ENCODE assay signal across 18 mouse cellular contexts in the genomic region with DNA sequence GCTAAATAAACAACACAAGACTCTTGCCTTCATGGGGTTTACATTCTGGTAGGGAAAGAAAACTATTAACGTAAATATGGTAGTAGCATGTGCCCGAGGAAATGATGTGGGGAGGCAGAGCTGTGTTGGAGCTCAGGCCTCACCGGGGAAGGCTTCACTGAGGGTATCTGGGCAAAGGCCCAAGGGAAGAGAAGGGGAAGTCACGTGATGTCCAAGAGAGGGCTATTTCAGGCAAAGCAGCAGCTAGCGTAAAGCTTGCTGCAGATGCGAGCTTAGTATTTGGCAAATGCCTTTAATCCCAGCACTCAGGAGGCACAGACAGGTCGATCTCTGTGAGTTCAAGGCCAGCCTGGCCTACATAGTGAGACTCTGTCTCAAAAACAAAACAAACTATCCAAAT. TPM values are rescaled to one million over a fixed set of nuclear protein-coding genes. Genes with fewer than 3 reads are reported as not detected.
DNase-seq lines count a peak whose midpoint lies in the region; ATAC-seq and TF ChIP-seq lines count a peak whose summit lies in the region.
"Had no signal": no experiment of that assay in that cellular context is flagged by ENCODE, and none has a peak within 500 bp of the region (broad histone marks: within the 10 kb centered on the region; RNA-seq: fewer than 3 reads in every experiment).

No protein-coding gene starts in this region.

- no peaks in the 10 kb centered on the region for H3K4me1 ChIP-seq in stomach, postnatal 0 days (replicated peaks; ENCODE audit: control insufficient read depth, insufficient read depth)
- H3K4me1 ChIP-seq: forebrain, embryonic 15.5 days; heart, embryonic 13.5 days; neural tube, embryonic 15.5 days had no signal

- no peaks in the 10 kb centered on the region for H3K9me3 ChIP-seq in stomach, postnatal 0 days (ENCODE audit: control insufficient read depth, low read length)
- H3K9me3 ChIP-seq: forebrain, embryonic 15.5 days; heart, embryonic 13.5 days; midbrain, embryonic 12.5 days; neural tube, embryonic 15.5 days had no signal

- ATAC-seq in erythroblast, adult 5-6 weeks (replicated peaks; ENCODE audit: low FRiP score, poor library complexity, severe bottlenecking) = no peak
- no peak for ATAC-seq in stomach, postnatal 0 days (ENCODE audit: low FRiP score, low TSS enrichment)
- ATAC-seq: forebrain, embryonic 15.5 days had no signal

- no peak overlapping the region for H3K4me3 ChIP-seq in stomach, postnatal 0 days (ENCODE audit: low read depth, low read length)
- H3K4me3 ChIP-seq: forebrain, embryonic 15.5 days; heart, embryonic 13.5 days; midbrain, embryonic 12.5 days; neural tube, embryonic 15.5 days had no signal

- H3K9ac ChIP-seq in stomach, postnatal 0 days (ENCODE audit: low read length) = no peak overlapping the region
- H3K9ac ChIP-seq: forebrain, embryonic 15.5 days; heart, embryonic 13.5 days; hindbrain, embryonic 14.5 days; midbrain, embryonic 12.5 days; neural tube, embryonic 15.5 days had no signal

- no peak for TF ChIP-seq EP300 in stomach, postnatal 0 days (optimal IDR thresholded peaks at IDR 0.05)

- no peak for TF ChIP-seq CTCF in stomach, postnatal 0 days (IDR thresholded peaks at IDR 0.05; ENCODE audit: low read depth)

- H3K27ac ChIP-seq in stomach, postnatal 0 days (replicated peaks) = no peak overlapping the region
- H3K27ac ChIP-seq: forebrain, embryonic 15.5 days; heart, embryonic 13.5 days; hindbrain, embryonic 14.5 days; midbrain, embryonic 12.5 days; neural tube, embryonic 15.5 days had no signal

- no peaks in the 10 kb centered on the region for H3K36me3 ChIP-seq in stomach, postnatal 0 days (ENCODE audit: control insufficient read depth, insufficient read depth, low read length)
- H3K36me3 ChIP-seq: forebrain, embryonic 15.5 days; heart, embryonic 13.5 days; midbrain, embryonic 12.5 days; neural tube, embryonic 15.5 days had no signal

- H3K4me2 ChIP-seq in stomach, postnatal 0 days (replicated peaks; ENCODE audit: low read depth) = no peak overlapping the region
- H3K4me2 ChIP-seq: forebrain, embryonic 15.5 days; heart, embryonic 13.5 days; hindbrain, embryonic 14.5 days; midbrain, embryonic 12.5 days; neural tube, embryonic 15.5 days had no signal

- H3K27me3 ChIP-seq in stomach, postnatal 0 days (ENCODE audit: control insufficient read depth, insufficient read depth, low read length) = no peaks in the 10 kb centered on the region
- H3K27me3 ChIP-seq: forebrain, embryonic 15.5 days; heart, embryonic 13.5 days; midbrain, embryonic 12.5 days; neural tube, embryonic 15.5 days had no signal

- DNase-seq in cerebellum, postnatal 10 days = peak; percentile 8 to 12
- no peak for DNase-seq in cerebellum, adult 9-11 months
- DNase-seq in kidney, adult 9 months = peak; percentile 14
- no peak for DNase-seq in kidney, postnatal 4 days
- DNase-seq in right cerebral cortex, postnatal 10 days (ENCODE audit: low spot score in 2 of 2) = peak; percentile 31 to 36
- DNase-seq in right cerebral cortex, postnatal 36 days (ENCODE audit: low spot score in 2 of 2) = no peak
- no peak for DNase-seq in stomach, postnatal 0 days (ENCODE audit: low spot score)
- DNase-seq: cerebellum, adult 2 months; embryo, embryonic 11 days; thymus, postnatal 25 days had no signal

- 55% methylated on average over 7 of the region's 7 CpGs for WGBS in stomach, postnatal 0 days

RNA-seq across cellular contexts. Expression of a gene that starts 28.8 kb away (rescaled TPM):
- total RNA-seq in erythroblast, adult 5-6 weeks (2015; ENCODE audit: low replicate concordance) = 12.9 and 16.1 TPM in 2 replicates
- total RNA-seq in erythroblast, adult 5-6 weeks (2017; ENCODE audit: low replicate concordance) = 5.0 and 14.6 TPM in 2 replicates
- polyA plus RNA-seq in stomach, postnatal 0 days (2015; fragmentation: Nextera tagmentation; extraction: Ambion mirVana) = 65.0 and 77.4 TPM in 2 replicates

RNA-seq across cellular contexts. Expression of a gene that starts 29.8 kb away (rescaled TPM):
- 1.3 TPM in 2 replicates for total RNA-seq in erythroblast, adult 5-6 weeks (2015; ENCODE audit: low replicate concordance)
- total RNA-seq in erythroblast, adult 5-6 weeks (2017; ENCODE audit: low replicate concordance) = 0.09 TPM in 1 of 2 replicates, not detected in the other
- polyA plus RNA-seq in stomach, postnatal 0 days (2015; fragmentation: Nextera tagmentation; extraction: Ambion mirVana) = 0.16 and 0.25 TPM in 2 replicates
- polyA plus RNA-seq: liver, embryonic 16.5 days; small intestine, adult 2 months had no signal

RNA-seq across cellular contexts. Expression of a gene that starts 33.5 kb away (rescaled TPM):
- total RNA-seq in erythroblast, adult 5-6 weeks (2015; ENCODE audit: low replicate concordance) = 30.5 and 30.9 TPM in 2 replicates
- 51.7 and 71.7 TPM in 2 replicates for total RNA-seq in erythroblast, adult 5-6 weeks (2017; ENCODE audit: low replicate concordance)
- polyA plus RNA-seq in stomach, postnatal 0 days (2015; fragmentation: Nextera tagmentation; extraction: Ambion mirVana) = 41.7 and 42.7 TPM in 2 replicates

RNA-seq across cellular contexts. Expression of a gene that starts 57.7 kb away (rescaled TPM):
- 107 and 122 TPM in 2 replicates for total RNA-seq in erythroblast, adult 5-6 weeks (2015; ENCODE audit: low replicate concordance)
- total RNA-seq in erythroblast, adult 5-6 weeks (2017; ENCODE audit: low replicate concordance) = 114 and 164 TPM in 2 replicates
- 82.4 and 86.3 TPM in 2 replicates for polyA plus RNA-seq in stomach, postnatal 0 days (2015; fragmentation: Nextera tagmentation; extraction: Ambion mirVana)

Comparison
In these comparisons a context has a peak if more than half of its experiments do, and no peak if none do; other contexts are left out.
1. DNase-seq: peak in cerebellum, postnatal 10 days (2 of 2), kidney, adult 9 months (single experiment) and right cerebral cortex, postnatal 10 days (2 of 2); none in cerebellum, adult 9-11 months (single experiment), kidney, postnatal 4 days (0 of 2), right cerebral cortex, postnatal 36 days (0 of 2) and stomach, postnatal 0 days (single experiment).